Mouse (Mus musculus) adrenal gland, adult (tissue): ENCODE results near the gene Pde4d.

Experiments
- DNase-seq, 2 experiments: peaks; one replicate each; pipeline ENCODE4 v3.0.0; 2022 to 2023; ENCODE audit warnings: low spot score in 1 of 2; ENCODE audit not compliant: inconsistent age in 2 of 2

Pde4d gene

GRCm38 (mm10) chr13:109722237-109723119 is 1272.7 kb downstream of the Pde4d start:
- no peak for DNase-seq

- DNase-seq: no peak
Measured at GRCm38 (mm10) chr13:109727346-109727745, 1277.6 kb downstream of the Pde4d start.

GRCm38 (mm10) chr13:109729612-109730011 is 1279.9 kb downstream of the Pde4d start:
- no peak for DNase-seq

- no peak for DNase-seq
Measured at GRCm38 (mm10) chr13:109732655-109733376, 1283.1 kb downstream of the Pde4d start.

GRCm38 (mm10) chr13:109736290-109737078 is 1286.7 kb downstream of the Pde4d start:
- DNase-seq: peak in 1 of 2 experiments; percentile 45

- DNase-seq: no peak
Measured at GRCm38 (mm10) chr13:109746492-109746891, 1296.7 kb downstream of the Pde4d start.

GRCm38 (mm10) chr13:109752236-109752863 is 1302.6 kb downstream of the Pde4d start:
- DNase-seq: peak; percentile 59 to 66

GRCm38 (mm10) chr13:109756854-109757253 is 1307.1 kb downstream of the Pde4d start:
- DNase-seq: no peak

GRCm38 (mm10) chr13:109759201-109759600 is 1309.5 kb downstream of the Pde4d start:
- DNase-seq: peak in 1 of 2 experiments; percentile 31

GRCm38 (mm10) chr13:109761081-109761480 is 1311.3 kb downstream of the Pde4d start:
- DNase-seq: peak; percentile 27 to 71

GRCm38 (mm10) chr13:109774791-109775190 is 1325.0 kb downstream of the Pde4d start:
- no peak for DNase-seq

- DNase-seq: peak in 1 of 2 experiments; percentile 43
Measured at GRCm38 (mm10) chr13:109775197-109775596, 1325.4 kb downstream of the Pde4d start.

- DNase-seq: peak; percentile 90 to 96
Measured at GRCm38 (mm10) chr13:109776116-109776515, 1326.4 kb downstream of the Pde4d start.

- no peak for DNase-seq
Measured at GRCm38 (mm10) chr13:109776995-109777394, 1327.2 kb downstream of the Pde4d start.

GRCm38 (mm10) chr13:109777441-109777840 is 1327.7 kb downstream of the Pde4d start:
- no peak for DNase-seq

GRCm38 (mm10) chr13:109778297-109778835 is 1328.6 kb downstream of the Pde4d start:
- no peak for DNase-seq

GRCm38 (mm10) chr13:109781466-109781865 is 1331.7 kb downstream of the Pde4d start:
- DNase-seq: no peak

GRCm38 (mm10) chr13:109788604-109789003 is 1338.9 kb downstream of the Pde4d start:
- DNase-seq: no peak

GRCm38 (mm10) chr13:109789151-109789550 is 1339.4 kb downstream of the Pde4d start:
- no peak for DNase-seq

GRCm38 (mm10) chr13:109790045-109790715 is 1340.4 kb downstream of the Pde4d start:
- DNase-seq: no peak
